7 mouse cellular contexts compared by ENCODE assay signal in the genomic region with DNA sequence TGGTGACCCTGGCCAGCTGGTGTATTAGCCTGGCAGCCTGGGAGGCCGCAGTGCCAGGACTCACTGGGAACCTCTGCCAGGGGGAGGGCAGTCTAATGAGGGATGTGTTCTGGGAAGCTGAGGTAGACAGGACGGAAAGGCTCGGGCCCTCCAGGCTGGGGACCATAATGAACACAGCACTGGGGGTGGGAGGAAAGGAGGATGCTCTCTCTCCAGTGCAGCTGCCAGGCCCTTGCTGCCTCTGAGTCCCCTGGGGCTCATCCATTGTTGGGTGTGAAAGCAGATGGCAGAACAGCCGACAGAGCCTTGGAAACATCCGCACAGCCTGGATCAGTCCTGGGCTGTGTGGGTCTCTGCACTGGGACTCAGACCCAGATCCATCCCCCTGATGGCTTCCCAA. TPM values are rescaled to one million over a fixed set of nuclear protein-coding genes. Genes with fewer than 3 reads are reported as not detected.
DNase-seq lines count a peak whose midpoint lies in the region; ATAC-seq and TF ChIP-seq lines count a peak whose summit lies in the region.

No protein-coding gene starts in this region.

- TF ChIP-seq CTCF in lung, adult 2 months (IDR thresholded peaks at IDR 0.05; ENCODE audit: insufficient read depth, low read length), result no peak
- TF ChIP-seq CTCF in thymus, adult 2 months (IDR thresholded peaks at IDR 0.05; ENCODE audit: borderline replicate concordance, control insufficient read depth, extremely low read depth, insufficient read depth, low read length, poor library complexity), result no peak

- H3K9ac ChIP-seq in lung, embryonic 15.5 days, result peak overlapping the region; percentile 8; the same call in 1 of the 2 replicates
- H3K9ac ChIP-seq in heart, embryonic 16.5 days (ENCODE audit: low read length), result no peak overlapping the region

- no peaks in the 10 kb centered on the region for H3K9me3 ChIP-seq in lung, embryonic 15.5 days
- H3K9me3 ChIP-seq in heart, embryonic 16.5 days (replicated peaks; ENCODE audit: control insufficient read depth, low read length), result no peaks in the 10 kb centered on the region

- H3K36me3 ChIP-seq in lung, embryonic 15.5 days, result no peaks in the 10 kb centered on the region
- no peaks in the 10 kb centered on the region for H3K36me3 ChIP-seq in heart, embryonic 16.5 days (ENCODE audit: control insufficient read depth, insufficient read depth)
- no peaks in the 10 kb centered on the region for H3K36me3 ChIP-seq in thymus, adult 2 months (ENCODE audit: control insufficient read depth, insufficient read depth, low read length)

- ATAC-seq in lung, embryonic 15.5 days (ENCODE audit: borderline replicate concordance, extremely low read depth, low FRiP score, low TSS enrichment), result no peak
- no peak for ATAC-seq in heart, embryonic 16.5 days (replicated peaks; ENCODE audit: extremely low read depth, insufficient read depth, low FRiP score)

- no peak for TF ChIP-seq POLR2A in lung, adult 2 months (IDR thresholded peaks at IDR 0.05; ENCODE audit: borderline replicate concordance, extremely low read depth, low read depth, low read length)
- no peak for TF ChIP-seq POLR2A in thymus, adult 2 months (IDR thresholded peaks at IDR 0.05; ENCODE audit: control insufficient read depth, extremely low read depth, insufficient read depth, low read length, poor library complexity)

- 60% methylated on average over 5 of the region's 5 CpGs for WGBS in lung, embryonic 15.5 days
- 45% methylated on average over 5 of the region's 5 CpGs for WGBS in lung, adult 2 months
- WGBS in heart, embryonic 16.5 days, result 65% methylated on average over 5 of the region's 5 CpGs
- WGBS in thymus, adult 2 months, result 94% methylated on average over 5 of the region's 5 CpGs

- peak overlapping the region; percentile 62 for H3K27ac ChIP-seq in lung, embryonic 15.5 days
- peak overlapping the region; percentile 66; the same call in 1 of the 2 replicates for H3K27ac ChIP-seq in heart, embryonic 16.5 days (ENCODE audit: low read length)
- no peak overlapping the region for H3K27ac ChIP-seq in thymus, adult 2 months (ENCODE audit: control insufficient read depth, insufficient read depth, low read length)

- no peak overlapping the region for H3K4me2 ChIP-seq in lung, embryonic 15.5 days
- no peak overlapping the region for H3K4me2 ChIP-seq in heart, embryonic 16.5 days (ENCODE audit: low read depth, low read length)

- H3K4me1 ChIP-seq in lung, embryonic 15.5 days, result peaks cover 54% of the 10 kb centered on the region
- peaks cover 32% of the 10 kb centered on the region for H3K4me1 ChIP-seq in lung, adult 2 months (ENCODE audit: control insufficient read depth, insufficient read depth, low read length)
- peaks cover 37% of the 10 kb centered on the region for H3K4me1 ChIP-seq in heart, embryonic 16.5 days (ENCODE audit: control insufficient read depth, insufficient read depth, low read length)
- peaks cover 35% of the 10 kb centered on the region for H3K4me1 ChIP-seq in thymus, adult 2 months (replicated peaks; ENCODE audit: control insufficient read depth, insufficient read depth, low read length)

- no peak for DNase-seq in lung, adult 2 months
- DNase-seq in embryo, embryonic 11 days, result peak; percentile 50
- DNase-seq in lung, postnatal 10 days, result peak; percentile 64
- no peak for DNase-seq in yolk sac, embryonic 10.5 days (ENCODE audit: low spot score)
- DNase-seq in thymus, adult 2 months, result no peak

- H3K27me3 ChIP-seq in lung, embryonic 15.5 days, result no peaks in the 10 kb centered on the region
- H3K27me3 ChIP-seq in heart, embryonic 16.5 days (ENCODE audit: control insufficient read depth, insufficient read depth, low read length), result no peaks in the 10 kb centered on the region
- H3K27me3 ChIP-seq in thymus, adult 2 months (ENCODE audit: control insufficient read depth, insufficient read depth, low read length), result no peaks in the 10 kb centered on the region

- no peak overlapping the region for H3K4me3 ChIP-seq in lung, embryonic 15.5 days
- no peak overlapping the region for H3K4me3 ChIP-seq in lung, adult 2 months (replicated peaks; ENCODE audit: extremely low read depth, low read depth, low read length)
- no peak overlapping the region for H3K4me3 ChIP-seq in heart, embryonic 16.5 days (ENCODE audit: low read length)
- no peak overlapping the region for H3K4me3 ChIP-seq in thymus, adult 2 months (ENCODE audit: control insufficient read depth, insufficient read depth, low read length)

RNA-seq across cellular contexts. Expression of gene Cerk, which starts 2.2 kb away (rescaled TPM):
- 26.6 and 27.8 TPM in 2 replicates for polyA plus RNA-seq in lung, embryonic 15.5 days (2015; fragmentation: Nextera tagmentation; extraction: Ambion mirVana)
- 38.2 and 40.8 TPM in 2 replicates for polyA plus RNA-seq in lung, adult 2 months (2012; rRNA removed)
- 18.7 and 19.3 TPM in 2 replicates for polyA plus RNA-seq in heart, embryonic 16.5 days (2015; fragmentation: Nextera tagmentation; extraction: Ambion mirVana)
- polyA plus RNA-seq in thymus, adult 2 months (2012; rRNA removed), result 178 and 180 TPM in 2 replicates

RNA-seq across cellular contexts. Expression of gene Tbc1d22a, which starts 26.1 kb away (rescaled TPM):
- polyA plus RNA-seq in lung, embryonic 15.5 days (2015; fragmentation: Nextera tagmentation; extraction: Ambion mirVana), result 10.3 and 12.4 TPM in 2 replicates
- 31.9 and 34.7 TPM in 2 replicates for polyA plus RNA-seq in lung, adult 2 months (2012; rRNA removed)
- 11.5 and 12.6 TPM in 2 replicates for polyA plus RNA-seq in heart, embryonic 16.5 days (2015; fragmentation: Nextera tagmentation; extraction: Ambion mirVana)
- 53.1 and 56.5 TPM in 2 replicates for polyA plus RNA-seq in thymus, adult 2 months (2012; rRNA removed)

Comparison
In these comparisons a context has a peak if more than half of its experiments do, and no peak if none do; other contexts are left out.
1. DNase-seq: peak in embryo, embryonic 11 days (single experiment) and lung, postnatal 10 days (single experiment); none in lung, adult 2 months (single experiment), yolk sac, embryonic 10.5 days (single experiment) and thymus, adult 2 months (single experiment).